Mouse (Mus musculus): ENCODE data around the gene Stat6.

Gene Stat6

DNA sequence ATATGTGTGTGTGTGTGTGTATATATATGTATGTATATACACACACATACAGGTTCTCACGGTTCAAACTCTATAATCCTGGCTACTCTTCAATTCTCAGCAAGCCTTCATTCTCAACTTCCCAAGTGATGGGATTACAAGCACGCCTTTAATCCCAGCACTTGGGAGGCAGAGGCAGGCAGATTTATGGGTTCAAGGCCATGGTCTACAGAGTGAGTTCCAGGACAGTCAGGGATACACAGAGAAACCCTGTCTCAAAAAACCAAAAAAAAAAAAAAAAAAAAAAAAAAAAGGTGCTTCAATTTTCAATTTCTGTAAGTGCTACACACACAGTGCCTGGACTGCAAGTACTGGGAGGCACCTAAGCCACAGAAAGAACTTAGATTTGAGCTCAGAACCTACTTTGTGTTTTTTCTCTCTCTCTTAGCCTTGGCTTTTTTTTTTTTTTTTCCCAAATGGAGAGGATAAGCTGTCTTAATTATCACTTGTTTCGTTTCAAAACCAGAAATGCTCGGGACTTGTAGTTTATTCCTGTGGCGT lies 33.1 kb downstream of the Stat6 start:
- no peak for DNase-seq

DNA sequence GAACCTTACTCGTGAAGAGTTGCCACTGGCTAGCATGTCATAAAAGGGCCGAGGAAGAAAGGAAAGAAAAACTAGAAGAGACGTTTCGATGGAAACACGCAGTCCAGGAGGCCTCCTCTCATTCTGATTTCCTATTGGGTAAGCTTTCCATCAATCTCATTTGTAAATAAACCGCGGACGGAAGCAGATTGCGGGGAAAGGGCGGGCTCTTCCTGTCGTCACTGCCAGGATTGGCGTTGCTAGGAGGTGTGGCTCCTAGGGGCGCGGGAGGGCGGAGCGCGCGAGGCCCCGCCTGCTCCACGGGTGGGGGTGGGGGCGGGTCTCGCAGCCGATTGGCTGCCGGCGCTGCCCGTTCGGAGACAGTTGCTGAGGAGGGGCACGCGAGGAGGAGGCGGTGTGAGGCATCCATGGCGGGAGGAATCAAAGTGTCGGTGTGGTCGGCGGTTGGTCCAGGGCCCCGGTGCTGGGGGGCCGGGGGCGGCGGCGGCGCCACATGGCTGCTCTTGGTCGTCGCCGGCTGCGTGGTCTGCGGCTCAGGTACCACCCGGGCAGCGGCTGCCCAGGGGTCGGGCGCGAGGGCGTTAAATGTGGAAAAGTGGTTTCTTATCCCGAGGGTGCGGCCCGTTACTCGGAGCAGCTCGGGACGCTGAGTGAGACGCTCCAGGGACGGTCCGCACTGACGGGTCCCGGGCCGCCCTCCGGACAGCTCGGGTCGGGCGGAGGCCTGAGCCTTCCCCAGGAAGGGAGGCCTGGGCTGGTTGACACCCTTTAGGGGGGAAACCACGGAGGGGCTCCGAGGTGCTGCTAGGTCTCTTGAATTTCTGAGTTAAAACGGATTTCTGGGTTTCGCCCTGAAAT lies 34.1 kb downstream of the Stat6 start:
- DNase-seq: peak; percentile 93

DNA sequence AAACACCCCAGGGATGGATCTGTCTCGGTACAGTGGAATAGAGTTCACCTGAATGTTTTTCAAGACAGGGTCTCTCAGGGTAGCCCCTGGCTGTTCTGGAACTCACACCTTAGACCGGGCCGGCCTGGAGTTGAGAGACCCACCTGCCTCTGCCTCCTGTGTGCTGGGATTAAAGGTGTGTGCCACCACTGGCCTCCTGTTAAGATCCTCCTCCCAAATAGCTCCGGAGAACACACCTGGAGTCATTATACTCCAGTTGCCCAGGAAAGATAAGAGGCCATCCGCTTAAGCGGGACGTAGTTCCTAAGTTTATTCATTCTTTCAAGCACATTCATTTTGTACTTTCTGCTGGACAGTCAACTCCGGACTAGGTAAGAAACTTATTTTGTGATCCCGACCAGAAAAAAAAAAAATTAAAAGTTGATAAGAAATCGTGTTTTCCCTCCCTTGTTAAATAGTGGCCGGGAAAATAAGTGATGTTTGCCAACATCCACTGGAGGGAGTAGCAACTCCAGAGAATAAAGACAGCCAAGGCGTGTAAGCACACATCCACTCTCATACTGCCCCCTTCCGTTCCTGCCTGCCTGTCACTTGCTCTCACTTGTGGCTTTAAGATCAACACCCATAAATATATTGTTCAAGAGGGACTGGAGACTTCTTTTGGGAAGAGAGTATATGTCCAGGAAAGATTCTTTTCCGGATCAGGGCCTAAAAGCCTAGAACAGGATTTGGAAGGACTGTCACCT lies 35.0 kb downstream of the Stat6 start:
- peak; percentile 82 for DNase-seq

DNA sequence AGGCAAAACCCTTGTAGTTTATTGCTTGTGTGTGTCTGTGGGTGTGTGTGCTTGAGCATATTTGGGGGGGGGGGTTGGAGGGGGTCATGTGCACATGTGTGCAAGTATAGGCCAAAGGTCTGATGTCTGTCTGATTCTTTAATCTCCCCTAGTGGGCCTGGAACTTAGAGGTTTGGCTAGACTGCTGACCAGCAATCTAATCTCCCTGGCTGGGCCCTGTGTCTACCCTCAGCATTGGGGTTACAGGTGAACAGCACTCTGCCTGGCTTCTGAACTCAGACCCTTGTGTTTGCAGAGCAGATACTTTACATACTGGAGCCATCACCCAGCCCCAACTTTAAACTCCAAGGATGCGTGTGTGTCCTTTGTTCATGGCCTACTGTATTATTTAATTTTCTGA lies 36.4 kb downstream of the Stat6 start:
- DNase-seq: no peak

DNA sequence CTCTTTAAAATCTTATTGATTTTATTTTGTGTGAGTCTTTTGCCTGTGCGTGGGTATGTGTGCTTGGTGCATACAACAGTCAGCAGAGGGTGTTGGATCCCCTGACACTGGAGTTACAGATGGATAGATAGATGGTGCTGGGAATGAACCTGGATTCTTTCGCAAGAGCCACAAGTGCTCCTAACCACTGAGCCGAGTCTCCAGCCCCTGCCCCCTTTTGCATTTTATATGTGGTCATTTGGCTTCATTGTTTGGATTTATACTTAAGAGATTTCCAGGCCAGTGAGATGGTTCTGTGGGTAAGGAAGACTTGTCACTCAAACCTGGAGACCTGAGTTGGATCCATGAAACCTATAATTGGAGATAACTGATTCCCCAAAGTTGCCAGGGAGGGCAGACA lies 37.1 kb downstream of the Stat6 start:
- DNase-seq: no peak

DNA sequence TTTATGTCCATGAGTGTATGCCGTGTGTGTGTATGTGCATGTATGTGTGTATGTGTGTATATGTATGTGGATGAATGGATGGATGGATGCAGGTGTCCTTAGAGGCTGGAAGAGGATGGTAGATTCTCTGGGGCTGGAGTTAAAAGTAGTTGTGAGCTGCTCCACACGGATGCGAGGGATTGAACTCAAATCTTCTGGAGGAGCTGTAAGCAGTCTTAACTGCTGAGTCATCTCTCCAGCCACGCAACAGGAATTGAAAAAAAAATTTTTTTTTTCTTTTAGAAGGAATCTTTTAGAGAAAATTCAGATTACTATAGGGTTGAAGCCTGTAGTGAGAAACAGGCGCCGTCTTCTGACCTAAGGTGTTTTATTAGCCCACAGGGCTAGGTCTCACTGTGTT lies 40.1 kb downstream of the Stat6 start:
- DNase-seq: no peak

DNA sequence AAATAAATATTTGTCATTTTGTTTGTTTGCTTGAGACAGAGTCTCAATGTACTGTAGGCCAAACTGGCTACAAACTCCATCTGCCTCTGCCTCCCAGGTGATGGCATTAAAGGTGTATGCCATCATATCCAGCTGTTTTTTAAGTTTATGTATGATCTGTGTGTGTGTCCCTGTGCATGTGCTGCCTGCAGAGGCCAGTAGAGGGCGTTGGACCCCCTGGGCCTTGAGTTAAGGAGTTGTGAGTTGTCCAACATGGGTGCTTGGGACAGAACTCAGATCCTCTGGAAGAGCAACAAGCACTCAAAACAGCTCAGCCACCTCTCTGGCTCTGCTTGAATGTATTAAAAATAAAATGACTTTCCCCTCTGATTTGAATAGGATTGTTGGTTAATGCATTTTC lies 48.3 kb downstream of the Stat6 start:
- DNase-seq: no peak

DNA sequence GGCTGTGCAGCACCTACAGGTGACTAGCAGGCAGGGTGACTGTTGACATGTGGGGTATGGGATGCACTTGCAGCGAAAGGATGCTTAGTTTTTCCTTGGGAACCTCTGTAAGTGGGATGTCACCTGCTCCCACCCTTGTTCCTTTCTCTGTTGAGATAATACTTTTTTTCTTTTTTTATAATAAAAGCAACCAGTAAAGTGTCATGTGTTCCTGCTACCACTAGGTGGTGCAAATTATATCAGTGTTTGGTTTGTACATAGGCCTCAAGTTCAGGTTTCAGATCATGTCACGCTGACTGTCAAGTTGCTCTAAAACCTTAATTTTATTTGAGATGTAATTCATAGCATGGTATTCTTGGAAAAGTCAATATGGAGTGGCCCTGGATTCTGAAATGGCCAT lies 51.9 kb downstream of the Stat6 start:
- DNase-seq: no peak

DNA sequence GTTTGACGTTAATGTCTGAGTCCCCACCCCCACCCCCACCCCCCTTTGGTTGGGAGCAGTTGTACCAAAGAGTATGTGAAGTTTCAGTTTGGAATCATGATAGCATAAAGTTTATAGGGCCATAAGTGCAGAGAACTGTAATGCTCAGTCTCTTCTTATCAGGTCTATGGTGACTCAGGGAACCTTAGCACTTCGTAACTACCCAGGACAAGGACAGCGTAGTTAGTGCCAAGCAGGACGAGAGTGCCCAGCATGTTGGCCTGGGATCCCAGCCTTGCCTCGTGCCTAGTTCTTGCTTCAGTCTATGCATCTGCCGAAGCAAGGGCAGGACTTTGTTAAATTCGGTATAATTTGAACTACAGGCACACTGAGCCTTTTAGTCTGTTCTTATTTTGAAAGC lies 53.0 kb downstream of the Stat6 start:
- no peak for DNase-seq

DNA sequence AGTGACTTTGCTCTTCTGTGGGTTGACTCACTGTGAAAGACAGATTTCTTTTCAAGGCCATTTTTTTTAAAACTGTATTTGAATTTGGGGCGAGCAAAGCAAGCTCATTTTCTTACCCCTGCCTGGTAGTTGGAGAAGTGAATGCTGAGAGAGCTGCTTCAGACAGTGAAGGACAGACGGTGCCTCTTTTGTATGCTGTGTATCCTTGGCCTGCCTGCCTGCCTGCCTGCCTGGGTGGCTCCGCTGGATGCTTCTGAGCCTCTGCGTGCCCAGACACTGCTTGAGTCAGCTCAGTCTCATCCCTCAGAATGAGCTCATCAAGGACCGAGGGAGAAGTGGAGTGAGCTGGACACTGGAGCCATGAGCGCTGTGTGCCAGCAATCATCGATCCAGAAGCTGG lies 56.2 kb downstream of the Stat6 start:
- DNase-seq: no peak

DNA sequence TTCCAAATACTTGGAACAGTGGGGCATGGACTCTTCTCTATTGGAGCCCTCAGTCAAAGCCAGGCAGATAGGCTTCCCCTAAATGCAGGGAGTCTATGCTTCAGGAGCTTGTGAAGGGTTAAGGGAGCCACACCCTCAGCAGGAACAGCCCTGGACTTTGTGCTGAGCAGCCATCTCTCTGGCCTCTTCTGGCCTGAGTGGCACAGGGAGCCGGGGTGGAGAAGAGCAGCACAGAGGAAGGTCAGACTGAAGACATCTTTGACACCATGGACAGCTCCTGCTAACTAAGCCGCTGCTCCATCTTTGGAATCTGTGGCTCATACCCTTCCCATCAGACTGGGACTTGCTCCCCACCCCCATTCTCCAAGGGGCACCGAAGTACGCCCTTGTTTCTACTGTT lies 60.5 kb downstream of the Stat6 start:
- no peak for DNase-seq

DNA sequence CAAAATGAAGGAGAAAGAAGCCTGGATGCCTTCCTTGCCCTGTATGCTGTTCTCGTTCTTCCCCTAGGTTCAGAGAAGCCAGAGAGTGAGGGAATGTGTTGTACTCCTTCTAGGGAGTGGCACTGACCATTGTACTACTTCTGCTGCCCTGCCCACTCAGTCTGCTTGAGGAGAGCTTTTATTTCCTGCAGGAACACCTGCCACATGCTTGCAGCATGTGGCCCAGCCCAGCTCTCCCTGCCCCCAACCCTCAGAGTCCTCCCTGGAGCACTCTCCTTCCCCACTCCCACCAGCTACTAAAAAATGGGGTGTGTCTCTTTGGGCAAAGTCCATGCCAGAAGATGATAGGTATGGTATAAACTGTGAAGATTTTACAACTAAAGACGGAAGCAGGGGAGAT lies 61.5 kb downstream of the Stat6 start:
- no peak for DNase-seq

DNA sequence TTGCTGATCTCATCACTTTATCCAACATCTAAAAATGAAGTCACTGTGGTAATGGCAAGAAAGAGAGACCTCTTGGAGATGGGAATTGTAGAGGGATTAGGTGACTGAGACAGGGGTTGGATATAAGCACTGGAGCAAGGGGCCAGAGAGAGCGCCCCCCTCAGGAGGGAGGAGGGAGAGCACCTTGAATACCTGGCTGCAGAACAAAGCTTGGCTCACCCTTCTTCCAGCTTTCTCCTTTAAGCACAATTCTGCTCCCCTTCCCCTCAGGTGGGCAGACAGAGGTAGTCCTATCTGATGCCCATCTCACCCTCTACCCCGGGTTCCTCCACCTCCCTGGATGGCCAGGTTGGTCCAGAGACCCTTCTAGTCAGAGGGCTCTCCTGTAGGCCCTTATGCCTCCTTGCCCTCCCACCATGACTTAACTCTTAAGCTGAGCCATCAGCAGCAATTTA lies 62.0 kb downstream of the Stat6 start, which contains the start of gene Myo1a:
Myo1a (plus strand) TSS at position 405 of the 455 bp plus-strand sequence.
- DNase-seq: no peak

DNA sequence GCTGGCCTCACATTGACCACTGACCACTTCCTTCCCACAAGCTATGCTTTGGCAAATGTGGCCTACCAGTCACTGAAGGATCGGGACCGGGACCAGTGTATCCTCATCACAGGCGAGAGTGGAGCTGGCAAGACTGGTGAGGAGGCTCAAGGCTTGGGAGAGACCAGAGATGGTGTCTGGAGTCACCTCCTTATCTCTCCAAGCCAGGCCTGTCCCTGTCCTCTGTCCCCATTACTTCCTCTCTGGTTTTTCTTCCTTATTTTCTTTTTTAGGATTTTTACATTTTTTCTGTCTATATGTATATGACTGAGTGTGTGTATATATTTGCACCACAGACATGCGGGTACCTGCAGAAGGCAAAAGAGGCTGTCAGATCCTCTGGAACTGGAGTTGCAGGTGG lies 63.0 kb downstream of the Stat6 start:
- DNase-seq: no peak

DNA sequence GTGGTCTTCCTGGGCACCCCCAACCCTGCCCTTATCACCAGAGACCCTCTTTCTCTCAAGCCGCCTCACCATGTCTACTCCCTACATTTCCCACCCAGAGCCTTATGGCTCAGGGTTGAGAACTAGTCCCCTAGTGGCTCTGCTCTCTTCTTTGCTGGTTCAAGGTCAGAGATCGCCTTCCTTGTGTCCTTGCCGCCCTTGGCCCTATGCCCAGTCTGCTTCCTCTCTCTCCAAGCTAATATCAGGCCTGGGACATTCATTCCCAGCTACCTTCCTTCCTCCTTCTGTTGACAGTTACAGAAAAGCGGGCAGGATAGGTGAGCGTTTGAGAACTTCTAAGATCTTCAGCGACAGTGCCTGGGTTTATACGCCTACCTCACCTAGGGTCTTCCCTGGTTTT lies 64.9 kb downstream of the Stat6 start:
- no peak for DNase-seq

DNA sequence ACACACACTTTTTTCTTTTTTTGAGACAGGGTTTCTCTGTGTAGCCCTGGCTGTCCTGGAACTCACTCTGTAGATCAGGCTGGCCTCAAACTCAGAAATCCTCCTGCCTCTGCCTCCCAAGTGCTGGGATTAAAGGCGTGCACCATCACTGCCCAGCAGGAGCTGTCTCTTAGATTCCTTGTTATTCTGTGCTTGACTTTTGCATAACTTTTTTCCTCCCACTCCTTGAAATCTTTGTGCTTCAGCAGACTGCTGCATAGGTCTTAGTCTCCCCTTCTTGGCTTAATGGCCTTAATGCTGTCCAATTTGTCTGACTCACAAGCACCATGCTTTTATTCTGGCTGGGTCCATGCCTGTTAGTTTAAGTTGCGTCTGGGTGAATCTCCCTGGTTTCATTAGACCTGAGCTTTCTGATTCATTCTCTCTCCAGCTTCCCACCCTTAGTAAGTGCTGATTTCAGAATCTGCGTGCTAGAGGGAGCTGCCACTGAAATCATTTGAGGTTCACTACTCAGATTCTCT lies 66.1 kb downstream of the Stat6 start:
- no peak for DNase-seq

DNA sequence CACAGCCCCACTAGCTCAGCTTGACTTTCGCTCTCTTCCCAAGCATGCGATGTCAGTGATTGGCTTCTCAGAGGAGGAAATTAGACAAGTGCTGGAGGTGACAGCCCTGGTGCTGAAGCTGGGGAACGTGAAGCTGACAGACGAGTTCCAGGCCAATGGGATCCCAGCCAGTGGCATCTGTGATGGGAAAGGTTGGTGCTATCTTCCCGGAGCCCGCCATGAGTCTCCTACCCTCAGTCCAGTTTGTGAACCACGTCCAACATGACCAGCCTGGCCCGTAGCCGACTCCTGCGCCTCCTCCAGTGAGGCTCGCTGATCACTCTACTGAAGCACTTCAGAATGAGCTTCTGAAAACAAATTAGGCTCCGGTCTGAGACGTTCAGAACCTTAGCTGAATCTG lies 67.5 kb downstream of the Stat6 start:
- DNase-seq: no peak
